ENCODE assay signal across 15 mouse cellular contexts in the genomic region with DNA sequence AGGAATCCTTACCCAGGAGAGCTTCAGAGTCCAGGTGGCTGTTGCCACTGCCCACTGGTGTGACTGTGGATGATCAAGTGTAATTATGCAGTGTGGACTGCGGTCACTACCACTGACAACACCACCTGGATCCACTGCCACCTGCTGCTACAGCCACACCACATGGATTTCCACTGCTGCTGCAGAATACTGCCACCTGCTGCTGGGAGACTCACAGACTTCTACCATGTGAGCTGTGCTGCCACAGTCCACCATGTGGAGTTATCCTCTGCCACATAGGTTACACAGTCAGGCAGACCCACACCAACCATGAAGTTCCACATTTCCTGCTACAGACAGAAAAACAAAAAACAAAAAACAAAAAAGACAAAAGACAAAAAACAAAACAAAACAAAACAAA.
DNase-seq lines count a peak whose midpoint lies in the region; ATAC-seq and TF ChIP-seq lines count a peak whose summit lies in the region.
"Had no signal": no experiment of that assay in that cellular context is flagged by ENCODE, and none has a peak within 500 bp of the region (broad histone marks: within the 10 kb centered on the region; RNA-seq: fewer than 3 reads in every experiment).

No protein-coding gene starts in this region.

- no peaks in the 10 kb centered on the region for H3K9me3 ChIP-seq in forebrain, embryonic 11.5 days (ENCODE audit: control insufficient read depth, low read length)
- H3K9me3 ChIP-seq in forebrain, embryonic 16.5 days (ENCODE audit: control insufficient read depth, low read length): no peaks in the 10 kb centered on the region

- DNase-seq in forebrain, embryonic 11.5 days (ENCODE audit: low spot score): no peak
- peak; percentile 6 for DNase-seq in liver, adult 2 months (ENCODE audit: extremely low read depth, low read depth, low spot score)
- DNase-seq in liver (no peak), R1 (ENCODE audit: low read depth, low spot score) (peak; percentile 44)
- DNase-seq in lung, postnatal 10 days: peak; percentile 2
- DNase-seq in retina, postnatal 1 day: no peak
- no peak for DNase-seq in urinary bladder, postnatal 36 days (ENCODE audit: low spot score in 2 of 2)
- DNase-seq: adrenal gland, adult 8-10 months; gastrocnemius, adult 2 months; layer of hippocampus, adult 9-11 months; liver, postnatal 0 days; thymus, adult 2 months had no signal

- H3K27me3 ChIP-seq in forebrain, embryonic 11.5 days (ENCODE audit: control insufficient read depth, insufficient read depth, low read length): no peaks in the 10 kb centered on the region
- no peaks in the 10 kb centered on the region for H3K27me3 ChIP-seq in forebrain, embryonic 16.5 days (replicated peaks; ENCODE audit: control insufficient read depth, insufficient read depth, low read length)
- H3K27me3 ChIP-seq in liver, adult 2 months (ENCODE audit: control insufficient read depth, insufficient read depth, low read length): no peaks in the 10 kb centered on the region

- H3K4me1 ChIP-seq in forebrain, embryonic 11.5 days (replicated peaks; ENCODE audit: control insufficient read depth, insufficient read depth, low read length): no peaks in the 10 kb centered on the region
- no peaks in the 10 kb centered on the region for H3K4me1 ChIP-seq in forebrain, embryonic 16.5 days (replicated peaks; ENCODE audit: control insufficient read depth, insufficient read depth, low read length)
- no peaks in the 10 kb centered on the region for H3K4me1 ChIP-seq in liver, adult 2 months (ENCODE audit: control insufficient read depth, insufficient read depth, low read length)

- no peak overlapping the region for H3K4me3 ChIP-seq in forebrain, embryonic 11.5 days (ENCODE audit: low read depth, low read length)
- H3K4me3 ChIP-seq in forebrain, embryonic 16.5 days (replicated peaks; ENCODE audit: low read length): no peak overlapping the region
- H3K4me3 ChIP-seq in liver, adult 2 months (ENCODE audit: insufficient read depth, low read depth, low read length): no peak overlapping the region
- H3K4me3 ChIP-seq: erythroblast, embryonic 14.5 days; gastrocnemius, adult 2 months had no signal

- H3K9ac ChIP-seq in forebrain, embryonic 11.5 days (ENCODE audit: low read length): no peak overlapping the region
- H3K9ac ChIP-seq in forebrain, embryonic 16.5 days (replicated peaks; ENCODE audit: low read depth, low read length): no peak overlapping the region
- H3K9ac ChIP-seq in liver, adult 2 months (ENCODE audit: low read depth, low read length): no peak overlapping the region
- H3K9ac ChIP-seq: hindbrain, embryonic 14.5 days; liver, postnatal 0 days had no signal

- ATAC-seq in forebrain, embryonic 11.5 days (replicated peaks; ENCODE audit: low FRiP score): peak; percentile 44; the same call in 1 of the 2 replicates
- ATAC-seq in forebrain, embryonic 16.5 days: no peak
- ATAC-seq: liver, postnatal 0 days had no signal

- H3K79me2 ChIP-seq in liver, adult 2 months (ENCODE audit: control insufficient read depth, insufficient read depth, low read length): no peaks in the 10 kb centered on the region

- no peak for TF ChIP-seq POLR2A in liver, adult 2 months (IDR thresholded peaks at IDR 0.05; ENCODE audit: extremely low read depth, insufficient read depth, low read length)

- H3K4me2 ChIP-seq in forebrain, embryonic 11.5 days (ENCODE audit: low read depth, low read length, severe bottlenecking): no peak overlapping the region
- H3K4me2 ChIP-seq in forebrain, embryonic 16.5 days (ENCODE audit: low read length): no peak overlapping the region
- H3K4me2 ChIP-seq: hindbrain, embryonic 14.5 days had no signal

- WGBS in forebrain, embryonic 11.5 days: 100% methylated on average over 1 of the region's 1 CpGs
- WGBS in forebrain, embryonic 16.5 days: 95% methylated on average over 1 of the region's 1 CpGs
- 86% methylated on average over 1 of the region's 1 CpGs for WGBS in liver, adult 2 months

- TF ChIP-seq CTCF in liver, adult 2 months (IDR thresholded peaks at IDR 0.05; ENCODE audit: low read depth, low read length): peak; percentile 24; the same call in 1 of the 2 replicates

- no peak overlapping the region for H3K27ac ChIP-seq in forebrain, embryonic 11.5 days (ENCODE audit: low read depth, low read length)
- H3K27ac ChIP-seq in forebrain, embryonic 16.5 days (ENCODE audit: low read length): no peak overlapping the region
- no peak overlapping the region for H3K27ac ChIP-seq in liver, adult 2 months (replicated peaks; ENCODE audit: insufficient read depth, low read depth, low read length)
- H3K27ac ChIP-seq: gastrocnemius, adult 2 months; hindbrain, embryonic 14.5 days had no signal

- no peaks in the 10 kb centered on the region for H3K36me3 ChIP-seq in forebrain, embryonic 11.5 days (ENCODE audit: control insufficient read depth, insufficient read depth, low read length)
- H3K36me3 ChIP-seq in forebrain, embryonic 16.5 days (ENCODE audit: control insufficient read depth, insufficient read depth): no peaks in the 10 kb centered on the region
- no peaks in the 10 kb centered on the region for H3K36me3 ChIP-seq in liver, adult 2 months (ENCODE audit: control insufficient read depth, insufficient read depth, low read length)

Comparison
In these comparisons a context has a peak if more than half of its experiments do, and no peak if none do; other contexts are left out.
1. DNase-seq: peak in liver, adult 2 months (single experiment), R1 (single experiment) and lung, postnatal 10 days (single experiment); none in forebrain, embryonic 11.5 days (single experiment), liver (single experiment), retina, postnatal 1 day (single experiment) and urinary bladder, postnatal 36 days (0 of 2).